Mouse (Mus musculus): ENCODE measurements at regions not wholly inside any gene's neighbourhood (a gene's known extent, or its start where the extent isn't known, plus 50 kb on each side); places are given as distances from the start of the nearest gene placed in this dataset.
"Not testable (repeated sequence)": the region's sequence is repeated elsewhere in the genome, so short reads cannot be mapped to it uniquely, and the experiment has no call there.

DNA sequence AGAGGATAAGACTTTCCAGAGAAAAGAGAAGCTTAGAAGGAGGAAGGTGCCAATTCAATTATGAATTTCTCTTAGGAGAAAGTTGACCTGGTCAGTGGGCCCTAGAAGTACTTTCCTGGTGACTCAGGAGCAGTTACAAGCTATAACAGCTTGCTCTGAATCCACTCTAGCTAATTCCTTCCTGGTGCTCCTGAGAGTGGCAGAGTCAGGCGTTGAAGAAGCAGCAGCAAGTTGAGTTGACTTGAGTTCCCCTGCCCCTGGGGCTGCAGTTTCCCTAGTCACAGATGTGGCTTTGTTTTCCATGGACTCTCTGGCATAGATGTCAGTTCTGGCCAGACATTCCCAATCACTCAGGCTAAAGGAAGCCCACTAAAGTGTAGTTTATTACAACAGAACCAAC lies 85.9 kb downstream of the Osr1 start:
- DNase-seq (ENCODE audit: extremely low spot score): peak; percentile 2

DNA sequence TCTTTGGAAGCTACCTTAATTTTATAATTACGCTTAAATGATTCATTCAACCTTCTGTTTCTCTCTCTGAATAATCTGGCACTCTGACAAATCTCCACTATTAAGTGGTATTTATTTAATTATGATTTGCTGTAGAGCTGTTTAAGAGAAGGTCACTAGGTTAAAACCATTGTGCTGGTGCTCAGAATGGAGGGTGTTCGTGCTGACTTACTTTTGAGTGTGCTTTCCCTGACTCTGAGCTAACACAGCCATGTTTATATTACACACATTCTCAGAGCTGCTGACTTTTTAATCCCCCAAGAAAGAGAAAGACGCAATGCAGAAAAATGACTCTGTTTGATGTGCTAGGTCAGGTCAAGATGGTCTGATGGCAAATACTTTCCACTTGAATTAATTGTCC lies 86.4 kb downstream of the Osr1 start:
- DNase-seq (ENCODE audit: extremely low spot score): peak; percentile 1

DNA sequence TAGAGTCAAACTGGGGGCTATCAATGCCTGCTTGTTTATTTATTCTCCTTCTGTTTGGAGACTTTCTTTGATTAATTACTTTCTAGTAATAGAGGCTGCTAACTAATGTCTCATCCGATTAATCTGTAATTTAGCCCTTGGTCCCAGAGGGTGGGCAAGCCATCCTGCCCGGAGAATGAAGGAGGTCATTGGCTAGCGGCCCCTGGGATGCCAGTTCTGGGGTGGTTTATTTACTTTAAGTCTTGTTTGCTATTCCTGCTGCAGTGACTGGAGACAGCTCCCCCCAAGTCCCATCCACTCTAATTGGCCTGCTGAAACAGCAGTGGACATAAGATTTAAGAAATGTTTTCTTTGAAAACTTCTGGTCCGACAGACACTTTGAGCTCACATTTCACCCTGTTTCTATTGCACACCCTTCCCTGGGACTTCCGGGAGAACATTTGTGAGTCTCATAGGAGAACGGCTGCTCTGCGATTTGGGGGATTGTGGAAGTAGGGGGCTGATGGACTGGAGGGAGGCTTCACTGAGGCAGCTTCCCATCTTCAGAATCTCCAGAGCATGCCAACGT lies 87.4 kb downstream of the Osr1 start:
- peak; percentile 22 for DNase-seq (ENCODE audit: extremely low spot score)

DNA sequence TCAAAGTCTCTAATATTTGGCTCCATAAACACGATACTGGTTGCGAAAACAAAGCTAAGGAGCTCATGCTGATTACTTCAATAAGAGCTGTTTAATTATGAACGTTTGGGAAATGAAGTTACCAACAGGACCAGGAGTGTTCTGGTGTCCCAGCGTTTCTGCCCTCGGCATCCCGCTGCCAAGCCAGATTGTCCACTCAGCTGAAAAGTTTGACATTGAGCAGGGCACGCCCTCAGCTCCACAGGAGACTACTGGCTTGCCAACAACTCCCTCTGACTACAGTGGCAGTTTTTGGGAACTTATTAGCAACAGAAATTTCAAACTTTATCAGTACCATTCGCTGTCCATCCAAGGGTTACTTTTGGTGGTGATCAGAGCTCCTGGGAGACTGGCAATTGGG lies 87.9 kb downstream of the Osr1 start:
- no peak for DNase-seq (ENCODE audit: extremely low spot score)

DNA sequence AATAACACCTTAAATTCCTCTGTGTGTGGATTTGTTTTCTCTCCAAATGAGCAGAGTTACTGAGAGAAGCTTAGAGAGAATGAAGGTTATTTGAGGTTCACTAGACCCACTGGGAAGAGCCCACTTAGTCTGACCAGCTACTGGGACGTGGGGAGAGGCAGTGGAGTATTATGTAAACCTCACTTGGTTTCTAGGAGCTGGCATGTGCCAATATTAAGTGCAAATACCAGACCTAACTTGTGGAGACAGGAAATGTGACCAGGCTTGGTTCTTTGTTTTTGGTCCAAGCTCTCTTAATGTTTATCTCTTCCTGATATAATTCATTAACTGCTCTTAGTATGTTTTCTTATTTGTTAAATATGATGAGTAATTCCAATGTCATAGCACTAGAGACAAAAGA lies 90.4 kb downstream of the Osr1 start:
- DNase-seq (ENCODE audit: extremely low spot score): no peak

DNA sequence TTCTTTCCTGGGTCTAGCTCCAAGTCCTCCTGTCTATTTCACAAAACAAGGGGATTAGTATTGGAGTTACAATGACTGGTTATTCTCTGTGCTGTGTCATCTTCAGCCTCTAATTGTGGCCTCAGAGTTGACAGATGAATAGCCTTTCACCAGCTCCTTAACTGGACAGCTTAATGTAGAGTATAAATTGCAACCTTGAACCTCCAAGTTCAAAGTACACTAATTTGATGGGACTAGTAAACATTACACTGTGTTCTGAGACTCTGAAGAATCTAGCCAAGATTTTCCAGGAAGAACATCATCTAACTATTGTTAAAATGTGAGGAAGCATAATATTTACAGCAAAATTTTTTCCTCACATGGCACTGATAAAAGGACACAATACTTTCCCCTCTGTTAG lies 118.9 kb downstream of the Osr1 start:
- DNase-seq (ENCODE audit: extremely low spot score): no peak

DNA sequence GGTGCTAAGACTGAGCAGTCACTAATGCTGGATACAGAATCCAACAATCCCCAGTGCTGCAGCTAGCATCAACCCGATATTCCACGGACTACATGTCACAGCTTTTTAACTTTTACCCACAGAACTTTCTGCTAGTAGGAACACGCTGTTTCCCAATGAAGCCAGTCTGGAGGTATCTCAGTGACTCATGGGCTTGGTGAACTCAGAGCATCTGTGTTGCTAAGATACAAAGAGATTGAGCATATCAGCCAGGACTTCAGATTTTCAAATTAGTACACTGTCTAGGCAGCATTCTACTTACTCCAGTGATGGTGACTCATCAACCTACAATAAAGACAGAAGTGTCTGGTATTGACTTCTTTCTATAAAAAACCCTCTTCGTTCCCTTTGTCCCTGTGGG lies 119.6 kb downstream of the Osr1 start:
- DNase-seq (ENCODE audit: extremely low spot score): no peak

DNA sequence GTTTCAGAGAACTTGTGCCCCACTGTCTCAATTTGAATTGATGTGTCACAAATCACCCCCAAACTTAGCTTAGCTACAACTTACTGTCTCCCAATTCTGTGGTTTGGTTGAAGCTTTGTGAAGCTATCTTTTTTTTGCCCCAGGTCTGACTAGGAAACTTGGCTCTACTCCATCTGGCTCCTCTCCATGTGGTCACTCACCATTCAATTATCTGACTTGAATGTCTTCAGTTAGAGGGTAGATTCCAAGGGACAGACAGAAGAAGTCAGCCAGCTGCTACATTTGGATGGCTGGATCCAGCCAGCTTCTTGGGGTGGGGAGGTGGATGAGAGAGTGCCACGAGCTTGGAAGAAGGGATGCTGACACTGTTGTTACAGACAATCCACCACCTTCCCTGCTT lies 163.0 kb downstream of the Osr1 start:
- DNase-seq (ENCODE audit: extremely low spot score): no peak

DNA sequence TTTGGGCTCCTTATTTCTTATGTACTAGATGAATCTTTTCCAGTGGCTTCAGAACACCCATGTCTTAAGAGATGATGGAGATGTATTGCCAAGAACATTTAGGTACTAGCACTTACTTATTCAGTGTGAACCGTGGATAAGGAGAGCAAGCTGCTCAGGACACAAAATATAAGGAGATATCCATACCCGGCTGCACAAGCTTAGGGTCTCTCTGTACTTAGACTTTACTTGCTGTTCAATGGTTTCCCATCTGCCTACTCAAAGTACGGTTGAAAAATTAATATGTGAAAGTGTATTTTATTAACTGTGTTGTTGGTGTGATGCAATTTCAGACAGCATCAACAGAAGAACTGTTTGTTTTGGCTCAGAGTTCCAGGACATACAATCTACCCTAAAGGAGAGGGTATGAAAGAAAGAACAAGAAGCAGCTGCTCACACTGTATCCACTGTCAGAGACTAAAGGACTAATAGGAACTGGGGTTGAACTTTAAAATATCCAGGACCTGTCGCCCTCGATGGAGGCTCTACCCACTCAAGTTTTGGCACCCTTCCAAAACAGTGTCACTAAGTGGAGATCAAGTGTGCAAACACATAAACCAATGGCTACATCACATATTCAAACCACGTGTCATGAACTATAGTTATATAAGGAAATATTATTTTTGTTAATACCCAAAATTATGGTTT lies 174.9 kb downstream of the Osr1 start:
- no peak for DNase-seq (ENCODE audit: extremely low spot score)

DNA sequence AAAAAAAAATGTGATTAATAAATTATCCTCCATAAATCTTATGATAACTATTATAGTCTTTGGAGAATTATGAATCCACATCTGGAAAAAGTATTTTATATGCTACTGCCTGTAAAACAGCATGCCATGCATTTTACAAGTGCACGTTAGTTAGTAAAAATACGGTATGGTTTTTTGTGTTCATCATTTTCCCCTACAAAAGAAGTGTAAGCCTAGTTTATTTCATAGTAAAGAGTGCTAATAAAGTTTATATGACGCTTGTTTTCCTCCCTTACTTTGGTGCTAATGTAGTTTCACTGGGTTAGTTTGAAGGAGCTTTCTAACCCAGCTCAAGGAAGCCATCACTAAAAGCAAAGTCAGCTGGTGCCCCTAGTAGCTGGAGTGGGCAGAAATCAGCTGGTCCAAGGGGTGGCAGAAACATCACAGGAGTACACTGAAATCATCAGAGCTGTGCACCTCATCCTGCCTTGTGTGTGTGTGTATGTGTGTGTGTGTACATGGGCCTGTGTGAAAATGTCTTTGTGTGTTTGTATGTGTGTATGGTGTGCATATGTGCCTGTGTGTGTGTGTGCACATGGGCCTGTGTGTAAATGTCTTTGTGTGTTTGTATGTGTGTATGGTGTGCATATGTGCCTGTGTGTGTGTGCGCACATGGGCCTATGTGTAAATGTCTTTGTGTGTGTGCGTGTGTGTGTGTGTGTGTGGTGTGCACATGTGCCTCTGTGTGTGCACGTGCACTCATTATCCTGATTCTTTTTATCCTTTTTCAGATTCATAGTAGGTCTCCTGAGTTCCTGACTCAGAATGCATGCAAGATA lies 181.6 kb downstream of the Osr1 start:
- DNase-seq (ENCODE audit: extremely low spot score): no peak

DNA sequence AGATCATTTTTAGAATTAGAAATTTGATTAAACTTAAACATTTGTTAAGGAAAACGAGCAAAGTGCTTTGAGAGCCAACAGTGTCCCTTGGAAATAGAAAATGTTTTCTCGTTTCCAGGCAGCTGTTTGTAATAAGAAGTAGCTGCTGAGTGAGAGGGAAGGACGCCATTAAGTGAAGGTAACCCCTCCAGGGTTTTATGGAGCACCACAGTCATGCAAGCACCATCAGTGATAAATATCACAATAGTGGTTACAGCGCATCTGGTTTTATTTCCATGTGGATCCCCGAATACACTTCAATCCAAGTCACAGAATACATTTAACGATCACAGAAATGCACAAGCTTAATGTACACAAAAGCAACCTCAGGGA lies 182.1 kb downstream of the Osr1 start:
- no peak for DNase-seq (ENCODE audit: extremely low spot score)

DNA sequence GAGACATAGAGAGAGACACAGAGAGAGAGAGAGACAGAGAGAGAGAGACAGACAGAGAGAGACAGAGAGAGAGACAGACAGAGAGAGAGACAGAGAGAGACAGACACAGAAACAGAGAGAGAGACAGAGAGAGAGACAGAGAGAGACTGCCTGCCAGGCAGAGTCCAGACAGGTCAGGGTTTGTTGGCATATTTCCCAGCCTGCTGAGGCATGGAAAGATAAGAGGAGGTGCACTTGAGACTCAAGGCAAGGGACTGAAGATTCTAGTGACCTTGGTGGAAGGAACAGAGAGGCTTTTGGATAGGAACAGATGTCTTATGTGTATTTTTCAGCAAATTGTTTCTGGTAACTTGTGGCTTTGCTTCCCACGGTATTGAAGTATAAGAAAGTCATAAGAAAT lies 186.5 kb downstream of the Osr1 start:
- no peak for DNase-seq (ENCODE audit: extremely low spot score)

DNA sequence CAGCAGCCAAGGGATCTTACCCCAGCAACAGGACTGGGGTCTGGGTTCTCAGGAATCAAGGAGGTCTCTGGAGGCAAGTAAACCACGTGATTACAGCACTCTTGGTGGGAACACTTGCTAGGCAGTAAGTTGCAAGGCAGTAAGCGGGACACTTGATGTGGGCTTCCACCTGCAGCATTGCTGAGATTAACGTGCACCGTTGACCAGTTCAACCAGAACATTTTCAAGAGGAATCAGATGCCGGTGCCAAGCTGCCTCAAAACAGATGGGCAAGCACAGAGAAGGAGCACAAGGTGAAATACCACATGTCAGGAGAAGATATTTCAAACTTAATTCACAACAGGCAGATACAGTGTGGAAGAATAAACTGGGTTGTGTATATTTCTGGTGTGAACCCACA lies 190.9 kb downstream of the Osr1 start:
- DNase-seq (ENCODE audit: extremely low spot score): no peak

DNA sequence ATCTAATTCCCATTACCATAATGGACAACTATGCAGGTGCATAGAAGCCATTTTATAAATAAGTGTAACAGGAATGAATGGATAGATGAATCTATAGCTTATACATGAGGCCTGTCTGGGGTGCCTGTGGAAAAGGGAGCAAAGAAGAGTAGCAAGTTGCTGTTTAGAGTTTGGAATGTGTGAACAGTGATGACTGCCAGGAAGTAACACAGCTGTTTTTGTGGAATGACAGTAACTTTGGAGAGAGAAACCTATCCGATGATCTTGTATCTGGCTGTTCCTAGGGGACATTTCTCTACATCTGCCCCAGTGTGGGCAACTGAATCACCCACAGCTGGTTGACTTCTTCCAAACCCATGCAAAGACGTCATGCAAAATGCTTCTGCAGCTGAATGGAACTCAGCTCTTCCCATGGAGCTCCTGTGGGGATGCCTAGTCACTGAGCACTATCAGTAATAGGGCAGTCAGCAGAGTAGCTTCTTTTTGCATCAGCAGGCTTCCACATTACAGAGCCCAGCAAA lies 192.4 kb downstream of the Osr1 start:
- DNase-seq (ENCODE audit: extremely low spot score): not testable (repeated sequence)

DNA sequence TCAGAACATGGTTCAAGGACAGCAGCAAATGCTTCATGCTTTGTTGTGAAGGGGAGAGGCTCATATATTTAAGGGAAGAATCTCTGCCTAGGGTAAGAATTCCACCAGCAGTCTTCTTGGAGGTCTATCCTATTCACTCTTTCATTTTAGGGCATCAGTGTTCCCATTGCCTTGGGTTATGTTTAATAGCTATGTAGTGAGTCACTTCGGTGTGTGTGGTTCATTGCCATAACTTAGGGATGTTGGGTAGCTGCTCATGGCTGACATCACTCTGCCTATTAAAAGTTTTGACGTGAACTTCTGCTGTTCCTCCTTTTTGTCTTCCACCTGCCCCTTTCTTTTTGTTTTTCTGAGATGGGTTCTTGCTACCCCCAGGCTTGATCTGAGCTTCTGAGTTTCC lies 192.9 kb downstream of the Osr1 start:
- DNase-seq (ENCODE audit: extremely low spot score): no peak

DNA sequence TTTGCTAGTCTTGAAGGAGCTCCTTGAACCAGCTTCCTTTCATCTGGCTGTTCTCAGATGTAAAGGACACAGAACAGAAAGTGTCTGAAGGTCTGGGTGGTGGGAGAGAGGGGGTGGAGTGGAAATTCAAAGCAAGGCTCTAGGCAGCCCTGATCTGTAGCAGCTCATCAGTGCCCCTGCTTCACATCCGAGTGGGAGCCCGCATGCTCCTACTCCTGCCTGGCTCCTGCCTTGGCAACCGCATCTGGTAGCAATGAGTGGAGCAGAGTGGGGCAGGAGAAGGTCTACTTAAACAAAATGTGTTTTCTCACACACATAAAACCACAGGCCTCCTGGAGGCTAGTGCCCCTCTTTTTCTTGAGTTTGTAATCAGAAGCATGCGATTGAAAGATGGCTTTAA lies 201.0 kb downstream of the Osr1 start:
- no peak for DNase-seq (ENCODE audit: extremely low spot score)

DNA sequence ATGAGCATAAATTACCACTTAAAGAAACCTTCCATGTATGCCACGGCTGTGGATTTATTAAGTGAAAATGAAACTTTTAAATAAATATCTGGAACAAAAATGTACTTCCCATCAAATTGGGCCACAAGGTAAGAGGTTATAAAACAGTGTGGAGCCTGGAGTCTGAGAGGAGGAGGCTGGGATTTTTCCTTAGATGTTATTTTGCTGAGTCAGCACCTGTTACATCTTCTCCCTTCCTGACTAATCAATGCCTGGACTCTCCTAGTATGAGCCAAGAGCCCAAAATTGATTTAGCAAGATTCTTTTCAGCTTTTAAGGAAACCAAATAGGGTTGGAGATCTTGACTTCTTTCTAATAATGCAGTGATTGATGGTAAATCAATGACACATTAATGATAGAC lies 203.0 kb downstream of the Osr1 start:
- no peak for DNase-seq (ENCODE audit: extremely low spot score)

DNA sequence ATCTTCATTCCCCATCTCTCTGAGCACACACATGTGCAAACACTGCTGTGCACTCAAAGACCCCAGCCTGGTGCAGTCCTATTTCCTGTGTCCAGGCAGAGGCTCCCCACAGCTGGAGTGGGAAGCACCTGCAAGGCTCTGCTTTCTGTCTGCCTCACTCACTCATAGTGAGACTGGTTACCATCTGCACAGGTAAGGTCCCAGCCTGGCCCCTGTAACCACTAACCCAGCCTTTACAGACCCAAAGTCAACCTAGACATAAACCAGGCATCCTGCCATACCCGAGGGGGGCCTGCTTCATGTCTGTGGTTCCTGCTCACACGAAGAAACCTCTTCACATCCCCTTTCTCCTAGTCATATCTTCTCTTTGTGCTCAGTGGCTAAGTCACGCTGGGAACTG lies 232.4 kb downstream of the Osr1 start:
- no peak for DNase-seq (ENCODE audit: extremely low spot score)

DNA sequence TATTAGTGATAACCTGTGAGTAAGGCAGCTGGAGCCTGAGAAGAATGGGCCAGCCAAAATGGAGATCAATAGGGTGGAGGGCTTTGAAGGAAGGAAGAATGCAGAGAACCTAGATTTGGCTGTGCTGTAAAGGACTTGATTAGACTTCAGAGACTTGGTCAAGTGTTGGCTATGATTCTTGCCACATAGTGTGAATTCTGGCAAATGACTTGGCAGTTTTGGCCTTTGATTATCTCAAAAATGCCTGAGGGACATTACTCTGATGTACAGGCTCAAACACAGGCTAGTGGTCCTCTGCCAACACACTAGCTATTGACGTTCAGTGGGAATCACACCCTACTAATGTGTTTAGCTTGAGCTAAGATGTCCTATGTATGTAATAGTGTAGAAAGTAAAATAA lies 237.5 kb downstream of the Osr1 start:
- no peak for DNase-seq (ENCODE audit: extremely low spot score)

DNA sequence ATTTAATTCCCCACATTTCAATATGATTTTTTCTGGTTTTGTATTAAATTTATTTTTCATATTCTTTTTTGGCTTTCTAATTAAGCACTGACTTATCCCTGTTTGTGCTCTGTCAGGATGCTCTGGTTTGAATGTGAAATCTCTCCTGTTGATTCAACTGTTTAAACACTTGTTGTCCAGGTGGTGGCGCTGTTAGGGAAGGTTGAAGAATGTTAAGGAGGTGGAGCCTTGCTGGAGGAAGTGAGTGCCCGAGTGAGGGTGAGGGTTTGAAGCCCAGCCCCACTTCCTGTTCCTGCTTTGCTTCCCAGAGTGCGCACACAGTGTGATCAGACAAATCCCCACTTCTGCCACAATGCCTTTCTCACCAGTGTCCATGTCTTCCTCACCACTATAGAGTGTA lies 263.4 kb downstream of the Osr1 start:
- no peak for DNase-seq (ENCODE audit: extremely low spot score)

DNA sequence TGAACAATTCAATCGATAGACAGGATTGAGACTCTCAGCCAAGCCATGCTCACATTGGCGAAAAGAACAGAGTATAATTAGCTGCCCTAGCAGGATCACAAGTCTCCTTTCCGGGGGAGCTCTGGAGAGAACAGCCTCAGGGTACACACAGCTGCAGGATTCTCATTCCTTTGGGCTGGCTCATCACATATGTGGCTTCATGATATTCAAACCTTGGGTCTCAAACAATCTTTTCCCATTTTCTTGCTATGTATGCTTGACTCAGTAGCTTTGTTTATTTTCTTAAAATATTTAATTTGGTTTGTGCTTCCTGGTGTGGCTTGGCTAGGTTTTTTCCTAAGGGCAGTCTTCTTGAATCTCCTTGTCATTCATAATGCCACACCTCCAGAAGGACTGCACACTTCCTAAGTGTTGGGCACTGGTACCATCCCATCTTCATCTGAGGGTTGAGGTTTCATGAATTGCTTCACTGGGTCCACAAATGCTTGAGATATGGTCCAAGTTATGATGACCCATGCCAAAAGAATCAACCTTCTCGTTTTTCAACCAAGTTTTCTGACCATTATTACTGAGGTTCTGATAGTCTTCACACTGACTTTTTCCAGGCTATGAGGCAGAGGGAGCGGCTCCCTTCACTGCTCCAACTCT lies 269.4 kb downstream of the Osr1 start:
- DNase-seq (ENCODE audit: extremely low spot score): no peak

DNA sequence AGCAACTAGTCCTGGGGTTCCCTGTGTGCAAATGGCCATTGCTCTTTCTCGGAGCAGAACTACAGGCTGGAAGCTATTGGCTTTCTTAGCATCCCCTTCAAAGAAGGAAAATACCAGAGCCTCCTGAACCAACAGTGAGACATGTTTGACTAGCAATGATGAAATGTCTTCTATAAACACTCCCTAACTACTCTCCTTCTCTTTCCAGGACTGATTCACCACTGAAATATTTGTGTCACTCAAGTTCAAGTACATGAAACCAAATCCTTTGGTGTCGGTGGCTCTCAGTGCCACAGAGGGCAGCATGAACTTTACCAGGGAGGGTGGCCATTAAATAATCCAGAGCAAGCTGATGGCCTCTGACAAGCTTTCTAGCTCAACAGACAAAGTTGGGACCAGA lies 270.0 kb downstream of the Osr1 start:
- no peak for DNase-seq (ENCODE audit: extremely low spot score)

DNA sequence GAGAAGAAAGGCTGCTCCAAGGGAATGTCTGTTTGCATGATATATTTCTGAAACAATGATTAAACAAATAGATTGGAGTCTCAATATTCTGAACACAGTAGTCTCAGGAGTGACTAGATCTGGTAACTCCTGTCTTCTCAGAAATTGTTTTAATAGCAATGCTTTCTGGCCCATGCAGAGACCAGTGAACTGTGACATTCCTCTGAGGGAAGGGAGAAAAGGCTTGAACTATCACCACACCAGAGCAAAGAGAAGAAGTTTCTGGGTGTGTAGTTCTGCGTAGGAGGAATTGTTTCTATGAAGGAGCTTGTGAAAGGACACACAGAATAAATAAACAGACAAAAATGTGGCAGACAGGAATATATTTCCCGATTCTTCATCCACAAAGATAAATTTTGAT lies 277.1 kb downstream of the Osr1 start:
- DNase-seq (ENCODE audit: extremely low spot score): no peak

Data from embryo, embryonic 9.5 days (tissue).